Mouse (Mus musculus): ENCODE results near the gene Lrrc4c.

DNA sequence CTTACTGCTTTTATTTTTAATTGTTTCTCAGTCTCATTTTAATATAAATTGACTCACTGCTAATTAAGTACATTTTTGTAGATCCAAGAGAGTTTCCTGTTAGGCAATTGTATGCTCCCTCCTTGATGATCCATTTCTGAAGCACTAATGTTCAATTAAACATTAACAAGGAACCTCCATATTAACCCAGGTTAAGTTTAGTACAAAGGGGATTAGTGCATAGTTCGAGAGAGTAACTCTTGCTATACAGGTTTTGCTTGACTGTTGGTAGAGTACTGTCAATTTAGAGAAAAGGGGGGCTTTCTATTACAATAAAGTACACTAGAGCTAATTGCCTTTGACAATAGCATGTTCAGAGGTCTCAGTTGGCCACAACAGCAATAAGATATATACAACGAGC lies 84.5 kb downstream of the Lrrc4c start:
- no peak for TF ChIP-seq ZNF384 (IDR thresholded peaks at IDR 0.05; ENCODE audit: low read depth, low read length)
- no peak for TF ChIP-seq MAFK (IDR thresholded peaks at IDR 0.05; ENCODE audit: insufficient read depth, low read depth, low read length)
- no peak for TF ChIP-seq ZC3H11A (IDR thresholded peaks at IDR 0.05; ENCODE audit: borderline replicate concordance, low read depth, low read length)
- TF ChIP-seq HCFC1 (IDR thresholded peaks at IDR 0.05; ENCODE audit: borderline replicate concordance, insufficient read depth, low read length): no peak
- TF ChIP-seq CHD2 (IDR thresholded peaks at IDR 0.05; ENCODE audit: low read depth, low read length): no peak

Data from ES-E14 (cell line).